Mouse (Mus musculus) regulatory T cell (primary cell): Measurements from ENCODE around the gene Gper1.

Experiments
- in situ Hi-C: fragments of 300-600 bp; cut with MboI, MseI; formaldehyde crosslinking; loops from one replicate; pipeline ENCODE4 v1.15.1; 2025; ENCODE audit warnings: high pct_unique_total_duplicates

Gene Gper1

GRCm38 (mm10) chr5:139423026-139423865, at the start of gene Gper1:
Gper1 (plus strand) TSS chr5:139423151.
- in situ Hi-C loops: loop anchor here (10.0 kb wide), 1 partner anchor 222 kb away; no protein-coding TSS in a partner anchor

DNA sequence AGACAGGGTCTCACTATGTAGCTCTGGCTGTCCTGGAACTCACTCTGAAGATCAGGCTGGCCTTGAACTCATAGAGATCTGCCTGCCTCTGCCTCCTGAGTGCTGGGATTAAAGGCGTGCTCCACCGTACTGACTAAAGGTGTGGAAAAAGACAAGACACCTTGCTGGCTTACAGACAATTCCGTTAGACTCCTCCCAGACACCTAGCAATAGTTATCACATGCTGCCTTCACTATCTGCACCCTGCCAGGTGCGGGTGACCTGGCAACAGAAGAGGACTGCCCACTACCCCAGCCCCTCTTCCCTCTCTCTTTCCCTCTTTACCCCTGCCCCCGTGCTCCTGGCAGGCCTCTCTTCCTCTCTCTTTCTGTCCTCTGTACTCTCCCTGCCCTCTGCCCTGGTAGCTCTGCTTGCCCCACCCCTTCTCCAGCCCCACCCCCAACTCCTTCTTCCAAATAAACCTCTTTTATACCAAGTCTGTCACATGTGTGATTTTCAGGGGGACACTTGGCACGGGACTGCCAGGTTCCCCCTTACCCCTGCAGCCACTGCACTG, 49.0 kb upstream of the Gper1 start:
- in situ Hi-C loops: no loop called here

- in situ Hi-C loops: no loop called here
These were observed 48.1 kb upstream of the Gper1 start for GRCm38 (mm10) chr5:139374841-139375240.

DNA sequence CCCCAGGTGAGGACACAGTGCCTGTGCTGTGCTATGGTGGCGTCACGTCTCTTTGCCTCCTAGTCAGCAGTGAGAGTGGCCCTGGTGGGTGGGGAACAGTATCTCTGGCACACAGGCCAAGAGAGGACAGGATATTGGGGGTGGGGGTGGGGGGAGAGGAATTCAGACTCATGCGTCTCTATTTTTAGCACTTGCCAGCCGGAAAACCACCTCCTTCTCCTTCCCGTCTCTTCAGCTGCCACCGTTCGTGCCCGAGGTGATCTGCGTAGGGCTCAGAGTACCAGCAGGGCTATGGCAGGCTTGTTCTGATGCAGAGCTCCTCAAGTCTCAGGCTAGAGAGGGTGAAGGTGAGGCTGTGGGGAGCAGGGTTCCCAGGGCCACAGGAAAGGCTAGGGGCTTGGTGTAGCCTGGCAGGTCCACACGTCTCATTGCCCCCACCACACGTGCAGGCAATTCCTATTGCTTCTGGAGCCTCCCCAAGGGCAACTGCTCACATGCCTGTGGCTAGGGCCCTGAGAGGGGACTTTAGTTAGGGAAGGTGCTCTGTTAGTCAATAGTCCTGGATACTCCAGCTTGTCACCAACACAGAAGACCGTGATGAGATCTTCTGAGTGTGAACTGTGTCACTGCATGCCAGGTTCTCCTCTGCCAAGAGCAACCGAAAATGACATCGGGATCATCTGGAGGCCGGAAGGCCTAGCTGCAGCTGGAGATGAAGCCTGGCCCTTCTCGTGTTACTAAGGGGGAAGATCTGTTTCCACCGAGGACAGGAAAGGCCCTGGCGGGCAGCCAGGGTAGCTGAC, 45.3 kb upstream of the Gper1 start, which contains the start of gene Gpr146:
Gene Gpr146 (plus strand): TSS at position 230 of the 803 bp plus-strand sequence.
- in situ Hi-C loops: no loop called here

- in situ Hi-C loops: no loop called here
These were observed 44.7 kb upstream of the Gper1 start for GRCm38 (mm10) chr5:139378271-139378556.

DNA sequence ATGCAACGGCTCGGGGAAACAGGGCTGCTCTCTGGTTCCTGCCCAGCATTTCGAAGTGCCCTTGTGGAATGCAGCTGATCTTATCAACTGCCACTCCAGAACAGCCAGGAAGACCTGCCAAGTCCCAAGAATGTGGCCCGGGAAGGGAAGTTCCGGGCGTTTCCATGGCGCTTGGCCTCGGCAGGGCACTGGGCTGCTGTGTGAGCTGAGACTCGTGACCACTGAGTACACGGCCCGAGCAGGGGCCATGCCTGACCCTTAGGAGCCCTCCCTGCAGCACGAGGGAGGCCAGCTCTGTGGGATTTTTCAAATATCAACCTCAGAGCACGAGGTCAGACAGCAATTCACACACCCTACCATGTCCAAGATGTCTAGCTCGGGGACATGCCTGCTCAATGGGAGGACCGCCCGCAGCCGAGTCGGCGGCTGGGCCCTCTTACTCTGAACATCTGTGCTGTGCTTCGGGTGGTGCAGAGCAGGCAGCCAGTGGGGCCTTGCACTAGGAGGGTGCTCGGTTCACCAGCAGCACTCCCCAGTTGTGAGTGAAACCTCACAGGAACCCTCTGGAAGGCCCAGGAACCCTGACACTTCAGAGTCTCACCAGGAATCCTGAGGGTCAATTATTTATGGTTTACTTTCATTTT, 43.8 kb upstream of the Gper1 start:
- in situ Hi-C loops: no loop called here

DNA sequence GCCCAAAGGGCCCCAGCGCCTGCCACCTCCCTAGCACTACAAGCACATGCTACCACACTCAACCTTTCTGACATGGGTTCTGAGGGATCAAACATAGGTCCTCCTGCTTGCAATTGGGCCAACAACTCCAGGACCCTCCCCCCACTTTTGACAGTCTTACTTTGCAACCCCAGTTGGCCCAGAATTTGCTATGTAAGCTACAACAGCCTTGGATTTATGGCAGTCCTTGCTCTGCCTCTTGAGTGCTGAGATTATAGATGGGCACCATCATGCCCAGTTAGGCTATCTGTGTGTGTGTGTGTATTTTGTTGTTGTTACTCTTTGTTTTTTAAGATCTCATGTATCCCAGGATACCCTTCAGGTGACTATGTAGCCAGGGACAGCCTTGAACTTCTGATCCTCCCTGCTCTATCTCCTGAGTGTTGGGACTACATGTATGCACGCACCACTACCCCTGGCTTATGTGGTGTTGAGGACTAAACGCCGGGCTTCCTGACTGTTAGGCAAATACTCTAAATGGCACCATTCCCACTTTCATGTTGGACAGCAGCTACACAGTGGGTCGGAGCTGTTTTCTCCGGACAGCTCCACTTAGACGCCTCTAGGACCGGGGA, 43.1 kb upstream of the Gper1 start:
- in situ Hi-C loops: no loop called here

DNA sequence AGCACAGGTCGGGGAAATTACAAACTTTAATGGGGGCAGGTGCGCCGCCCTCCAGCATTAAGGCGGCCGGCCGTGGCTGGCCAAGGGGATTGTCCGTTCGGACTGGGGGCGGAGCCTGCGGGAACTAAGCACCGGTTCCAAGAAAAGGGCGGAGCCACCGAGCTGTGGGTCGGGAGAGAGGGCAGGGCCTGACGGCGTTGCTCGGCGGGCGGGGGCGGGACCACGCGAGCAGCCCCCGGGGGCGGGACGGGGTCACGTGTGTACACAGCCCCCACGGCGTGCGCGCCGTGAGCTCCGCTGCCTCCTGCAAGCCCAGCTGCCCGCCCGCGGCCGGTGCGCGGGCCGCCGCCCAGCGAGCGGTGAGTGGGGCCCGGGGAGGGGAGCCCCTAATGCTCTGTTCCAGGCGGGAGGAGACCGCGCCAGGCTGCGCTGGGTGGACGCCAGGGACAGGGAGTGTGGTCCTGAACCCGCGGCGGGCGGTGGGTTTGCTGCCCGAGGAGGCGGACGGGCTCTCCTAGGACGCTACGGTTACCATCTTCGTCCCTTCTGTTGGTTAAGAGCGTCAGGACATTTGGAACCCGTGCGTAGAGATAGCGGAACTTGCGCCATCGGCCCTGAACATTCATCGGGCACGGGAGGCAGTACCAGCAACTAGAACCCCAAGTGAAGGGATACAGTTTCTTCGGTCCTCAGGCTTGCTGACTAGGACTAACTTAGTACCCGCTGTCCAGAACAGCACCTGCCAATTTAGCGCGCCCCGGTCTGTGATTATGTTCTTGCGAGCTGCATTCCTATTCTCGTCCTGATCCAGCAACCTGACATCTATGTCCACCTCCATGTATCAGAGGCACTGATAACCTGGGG, 42.3 kb upstream of the Gper1 start:
- in situ Hi-C loops: no loop called here

- in situ Hi-C loops: no loop called here
These were observed 41.1 kb upstream of the Gper1 start for GRCm38 (mm10) chr5:139381586-139382513.

DNA sequence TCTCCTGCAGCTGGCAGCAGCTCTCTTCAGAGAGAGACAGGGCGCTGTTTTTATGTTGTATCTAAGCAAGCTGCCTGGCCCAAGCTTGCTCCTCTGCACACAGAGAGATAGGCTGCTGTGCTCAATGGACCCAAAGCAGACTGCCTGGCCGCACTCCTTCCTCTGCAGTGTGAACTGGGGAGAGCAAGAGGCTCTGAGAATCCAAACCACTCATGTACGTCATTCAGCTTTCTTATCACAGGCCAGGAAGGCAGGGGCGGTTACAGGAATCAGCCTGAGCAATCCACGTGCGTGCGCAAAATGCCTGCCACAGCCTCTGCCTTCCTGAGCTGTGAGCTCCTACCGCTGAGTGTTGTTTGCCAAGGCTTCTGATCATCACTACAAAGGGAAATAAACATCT, 40.2 kb upstream of the Gper1 start:
- in situ Hi-C loops: no loop called here

GRCm38 (mm10) chr5:139383234-139383633, 39.7 kb upstream of the Gper1 start:
- in situ Hi-C loops: no loop called here

DNA sequence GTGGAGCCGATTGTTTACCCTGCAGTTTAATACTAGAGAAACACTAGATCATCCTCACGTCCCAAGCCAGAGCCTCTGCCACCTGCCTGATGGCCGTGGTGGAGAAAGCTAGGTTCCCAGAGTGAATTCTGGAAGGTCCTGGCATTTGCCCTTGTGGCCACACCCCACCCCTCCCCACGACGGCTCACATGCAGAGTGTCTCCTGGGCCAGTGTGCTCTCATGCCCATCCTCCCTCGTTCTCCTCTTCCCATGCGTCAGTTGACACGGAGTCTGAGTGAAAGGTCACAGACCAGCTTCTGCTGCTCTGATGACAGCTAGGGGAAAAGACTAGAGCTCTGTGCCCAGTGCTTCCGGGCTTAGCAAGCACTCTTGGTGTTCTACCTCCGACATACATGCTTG, 38.4 kb upstream of the Gper1 start:
- in situ Hi-C loops: no loop called here

DNA sequence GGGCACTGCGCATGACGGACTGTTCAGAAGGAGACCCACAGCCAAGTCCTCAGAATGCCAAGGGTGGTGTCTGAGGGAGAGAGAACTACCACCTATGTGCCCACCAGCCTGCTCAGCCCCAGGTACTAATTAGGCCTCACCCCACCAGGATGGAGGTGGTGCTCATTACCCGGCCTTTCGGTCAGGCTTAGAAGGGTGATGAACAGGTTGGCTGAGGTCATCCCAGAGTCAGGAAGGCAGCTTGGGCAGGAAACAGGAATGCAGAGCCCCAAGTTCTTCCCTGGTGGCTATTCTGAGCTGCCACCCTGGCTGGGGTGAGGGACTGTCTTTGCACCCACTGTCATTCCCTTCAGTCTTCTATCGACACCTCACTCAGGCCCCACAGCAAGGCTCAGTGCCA, 36.9 kb upstream of the Gper1 start:
- in situ Hi-C loops: loop anchor here (5.0 kb wide), 1 partner anchor 1261 kb away; the partner anchor contains the start of gene Ttyh3

GRCm38 (mm10) chr5:139387329-139388194, 35.4 kb upstream of the Gper1 start:
- in situ Hi-C loops: loop anchor here (5.0 kb wide), 1 partner anchor 1260 kb away; the partner anchor contains the start of gene Ttyh3

DNA sequence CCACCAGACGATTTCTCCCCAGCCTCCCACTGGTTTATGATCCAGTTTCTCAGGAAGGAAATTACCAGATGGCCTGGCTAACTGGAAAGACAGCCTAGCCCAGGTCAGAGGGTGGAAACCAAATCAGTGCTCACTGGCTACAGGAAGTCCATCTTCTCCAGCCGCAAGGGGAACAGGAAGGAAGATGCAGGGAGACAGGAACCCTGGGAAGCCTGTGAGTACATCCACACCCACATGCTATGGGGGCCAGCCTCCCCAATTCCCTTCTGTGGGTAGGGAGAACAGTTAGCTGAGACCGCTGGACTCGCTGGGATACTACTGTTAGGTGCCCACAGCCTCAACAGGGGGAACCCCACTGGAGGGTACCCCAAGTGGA, 34.8 kb upstream of the Gper1 start:
- in situ Hi-C loops: loop anchor here (5.0 kb wide), 1 partner anchor 1259 kb away; the partner anchor contains the start of gene Ttyh3

- in situ Hi-C loops: loop anchor here (5.0 kb wide), 1 partner anchor 1258 kb away; the partner anchor contains the start of gene Ttyh3
These were observed 34.0 kb upstream of the Gper1 start for GRCm38 (mm10) chr5:139388694-139389675.

GRCm38 (mm10) chr5:139389676-139390061, 33.3 kb upstream of the Gper1 start:
- in situ Hi-C loops: loop anchor here (5.0 kb wide), 1 partner anchor 1258 kb away; the partner anchor contains the start of gene Ttyh3
